Mouse (Mus musculus): ENCODE data around the gene Ttll5.

Gene Ttll5

DNA sequence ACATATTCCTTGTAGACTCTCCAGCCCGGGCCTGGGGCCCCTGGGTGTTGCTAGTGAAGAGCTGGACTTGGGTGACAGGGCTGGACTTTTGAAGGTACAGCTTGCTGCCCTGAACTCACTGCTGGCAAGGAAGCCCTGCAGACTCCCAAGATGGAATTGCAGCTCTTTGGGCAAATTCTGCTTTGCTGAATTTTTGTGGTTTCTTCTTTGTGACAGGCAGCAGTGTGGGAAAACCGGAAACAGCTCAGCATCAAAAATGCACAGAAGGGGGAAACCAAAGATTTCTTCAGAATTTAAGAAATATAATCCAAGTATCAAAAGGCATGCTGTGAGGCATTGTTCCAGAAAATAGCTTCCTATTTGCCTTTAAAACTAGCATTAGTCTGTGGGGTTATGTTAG is 189.7 kb downstream of the Ttll5 start:
- DNase-seq (ENCODE audit: low read depth) = no peak

DNA sequence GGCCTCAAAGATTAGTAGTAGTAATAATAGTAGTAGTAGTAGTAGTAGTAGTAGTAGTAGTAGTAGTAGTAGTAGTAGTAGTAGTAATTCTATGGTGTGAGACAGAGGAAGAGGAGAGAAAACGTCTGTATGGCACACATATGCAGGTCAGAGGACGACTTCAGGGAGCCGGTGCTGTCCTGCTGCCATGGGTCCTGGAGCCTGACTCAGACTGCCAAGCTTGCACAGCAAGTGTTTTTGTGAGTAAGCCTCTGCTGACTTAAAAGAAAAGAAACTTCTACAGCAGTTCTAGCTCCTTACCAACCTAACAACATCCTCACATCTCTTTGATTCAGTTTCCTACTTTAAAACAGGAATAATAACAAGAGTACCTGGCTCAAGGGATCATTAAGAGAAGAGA is 190.2 kb downstream of the Ttll5 start:
- DNase-seq (ENCODE audit: low read depth) = no peak

DNA sequence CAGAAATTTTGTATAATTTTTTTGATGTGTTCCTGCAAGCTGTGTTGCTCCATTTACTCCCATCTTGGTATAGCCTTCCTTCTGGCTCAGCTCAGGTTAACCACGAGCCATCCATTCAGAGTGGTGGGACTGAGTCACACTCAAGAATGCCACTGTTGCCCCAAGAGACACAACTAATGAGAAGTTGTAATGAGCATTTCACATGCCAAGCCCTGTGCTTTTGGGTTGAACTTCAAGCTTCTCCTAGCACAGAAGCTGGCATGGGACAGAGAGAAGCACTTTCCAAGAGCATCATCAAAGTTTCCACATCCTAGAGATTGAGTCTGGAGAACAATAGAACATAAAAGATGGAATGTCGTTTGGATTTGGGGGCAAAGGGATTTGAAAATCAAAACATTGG is 190.7 kb downstream of the Ttll5 start:
- no peak for DNase-seq (ENCODE audit: low read depth)

DNA sequence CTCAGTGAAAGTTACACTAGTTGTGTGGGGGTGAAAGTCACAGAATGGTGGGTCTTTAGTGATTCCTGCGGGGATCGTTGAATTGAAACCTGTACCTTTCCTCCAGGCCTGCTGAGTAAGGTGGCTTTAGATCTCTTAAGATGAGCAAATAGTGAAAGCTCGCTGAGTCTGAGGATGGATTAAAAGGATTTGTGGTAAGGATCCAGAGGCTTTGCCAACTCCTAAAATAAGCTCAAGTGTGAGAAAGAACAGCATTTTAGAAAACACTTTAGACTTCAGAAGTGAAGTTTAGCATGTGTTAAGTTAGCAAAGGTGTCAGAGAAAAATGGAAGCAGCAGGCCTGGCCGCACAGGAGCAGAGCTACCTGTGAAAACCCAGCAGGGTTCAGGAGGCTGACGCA is 192.9 kb downstream of the Ttll5 start:
- DNase-seq (ENCODE audit: low read depth) = no peak

DNA sequence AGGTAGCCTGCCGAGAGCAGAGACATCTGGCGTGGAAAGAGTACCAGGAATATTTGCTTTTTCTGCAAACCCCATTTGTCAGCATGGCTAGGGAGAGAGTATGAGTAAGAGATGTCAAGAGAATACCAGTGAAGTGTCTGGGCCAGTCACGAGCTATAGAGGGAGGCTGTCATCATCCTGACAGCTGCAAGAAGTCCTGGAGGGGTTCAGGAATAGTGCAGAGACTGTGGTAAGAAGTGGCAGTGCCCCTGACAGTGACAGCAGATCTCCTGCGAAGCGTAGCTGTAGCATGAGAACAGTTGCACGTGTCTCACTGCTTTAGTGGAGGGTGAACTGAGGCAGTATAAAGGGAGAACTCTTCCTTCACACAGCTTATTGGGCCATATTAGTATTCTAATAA is 197.1 kb downstream of the Ttll5 start:
- no peak for DNase-seq (ENCODE audit: low read depth)

DNA sequence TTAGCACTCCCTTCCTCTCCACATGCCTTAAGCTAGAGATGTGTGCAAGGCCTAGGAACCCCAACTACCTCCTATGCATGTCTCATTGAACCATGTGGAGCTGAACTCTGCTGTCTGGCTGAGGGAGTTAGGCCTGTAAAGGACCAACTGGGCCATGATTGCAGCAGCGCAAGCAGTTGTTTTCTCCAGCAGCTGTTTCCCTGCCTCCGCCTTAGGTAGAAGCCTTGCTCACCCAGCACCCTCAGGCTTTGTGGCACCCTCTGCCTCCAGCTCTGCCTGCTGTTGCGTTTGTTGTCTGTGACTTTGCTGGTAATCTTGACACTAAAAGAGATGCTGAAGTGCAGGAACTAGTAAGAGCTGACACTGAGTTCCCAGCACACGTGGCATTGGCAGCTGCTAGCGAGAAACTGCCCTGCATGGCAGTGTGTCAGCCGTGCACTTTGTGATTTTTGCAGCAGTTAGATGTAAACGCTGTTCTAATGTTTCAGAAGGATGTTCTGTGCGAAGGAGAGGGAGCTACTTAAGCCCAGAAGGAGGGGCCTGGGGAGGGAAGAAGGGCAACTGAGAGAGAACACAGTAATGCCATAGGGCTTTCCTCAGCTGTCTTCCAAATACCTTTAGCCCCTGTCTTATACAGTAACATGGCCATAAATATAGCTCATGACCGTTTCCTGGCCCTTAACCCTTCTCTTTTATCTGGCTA is 198.0 kb downstream of the Ttll5 start:
- DNase-seq (ENCODE audit: low read depth) = no peak

DNA sequence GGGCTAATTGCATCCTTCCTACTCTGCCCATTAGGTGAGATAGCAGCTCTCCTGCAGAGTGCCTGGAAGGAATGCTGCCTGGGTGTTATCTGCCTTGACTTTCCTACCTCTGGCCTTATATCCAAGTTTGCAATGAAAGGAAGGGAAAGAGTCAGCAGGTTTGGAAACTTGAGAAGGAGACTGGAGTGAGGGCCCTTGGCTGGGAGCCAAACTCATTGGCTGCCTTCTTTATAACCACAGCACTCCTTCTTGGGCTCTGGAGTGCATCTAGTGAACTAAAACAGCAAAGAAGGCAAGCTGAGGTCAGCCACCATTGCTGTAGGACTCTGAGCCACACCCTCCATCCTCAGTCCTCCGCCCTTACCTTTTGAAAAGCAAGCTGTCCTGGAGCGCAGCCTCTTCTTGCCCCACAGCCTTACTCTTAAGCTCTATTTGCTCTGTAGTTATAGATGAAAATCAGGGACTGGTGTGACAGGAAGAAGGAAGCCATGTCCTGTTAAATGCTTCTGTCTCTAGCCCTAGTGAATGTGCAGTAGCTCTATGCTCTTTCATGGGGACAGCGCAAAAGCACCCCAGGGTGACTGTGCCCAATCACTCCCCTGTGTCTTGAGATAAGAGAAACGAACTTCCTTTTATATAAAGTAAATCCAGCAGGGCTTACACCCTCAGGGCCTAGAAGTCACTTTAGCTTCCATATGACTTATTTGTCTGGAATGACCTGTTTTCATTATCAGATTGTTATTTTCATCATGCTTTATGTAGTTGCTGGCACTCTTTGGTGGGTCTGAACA is 198.8 kb downstream of the Ttll5 start:
- no peak for DNase-seq (ENCODE audit: low read depth)

DNA sequence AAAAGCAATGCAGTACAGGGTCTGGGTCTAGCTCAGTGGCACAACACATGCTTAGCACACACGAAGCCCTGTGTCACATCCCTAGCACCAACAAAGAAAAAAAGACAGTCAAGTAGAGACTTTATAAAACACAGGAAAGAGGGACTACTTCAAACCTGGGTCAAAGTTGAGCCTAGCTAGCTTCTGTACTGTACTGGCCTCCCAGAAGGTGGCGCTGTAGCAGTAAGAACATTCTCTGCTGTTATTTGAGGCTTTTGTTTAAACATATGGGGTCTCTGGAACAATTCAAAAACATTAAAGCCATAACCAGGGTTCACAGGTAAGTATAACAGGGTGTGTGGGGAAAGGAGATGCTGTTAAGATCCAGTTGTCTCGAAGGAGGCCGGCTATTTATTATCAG is 200.0 kb downstream of the Ttll5 start:
- peak; percentile 64 for DNase-seq (ENCODE audit: low read depth)

DNA sequence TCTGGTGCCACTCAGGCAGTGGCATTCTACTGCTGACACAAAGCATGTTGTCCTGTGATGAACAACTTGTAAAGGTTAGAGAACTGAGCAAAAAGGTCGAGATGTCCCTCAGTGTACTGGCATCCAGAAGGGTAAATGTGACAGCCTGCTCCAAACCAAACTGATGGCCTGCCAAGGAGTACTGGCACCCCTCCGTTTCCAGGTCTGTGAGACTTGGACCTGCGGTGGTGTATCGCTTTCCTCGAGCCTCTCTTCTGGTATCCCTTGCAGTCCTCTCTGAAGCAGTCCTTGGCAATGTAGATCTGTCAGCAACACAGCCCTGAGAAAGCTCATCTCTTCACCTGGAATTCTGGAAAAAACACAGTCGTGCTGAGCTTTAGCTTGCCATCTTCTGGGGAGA is 201.0 kb downstream of the Ttll5 start:
- DNase-seq (ENCODE audit: low read depth) = no peak

DNA sequence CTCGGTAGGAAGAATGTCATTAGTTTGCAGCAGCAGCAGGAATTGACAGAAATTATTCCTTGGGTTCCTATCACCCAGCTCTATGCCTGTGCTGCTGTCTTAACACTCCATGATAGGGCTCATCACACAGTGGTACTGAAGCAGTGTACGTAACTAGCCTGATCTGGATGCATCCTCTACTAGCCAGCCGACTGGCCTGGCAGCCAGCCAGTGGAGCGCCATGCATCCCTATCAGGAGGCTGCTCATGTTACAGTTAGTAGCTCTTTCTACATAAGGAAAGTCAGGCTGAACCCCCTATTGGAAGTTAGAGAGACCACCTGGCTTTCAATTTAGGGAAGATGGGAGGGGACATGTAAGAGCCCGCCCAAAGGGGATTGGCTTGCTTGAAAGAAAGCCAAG is 202.5 kb downstream of the Ttll5 start:
- no peak for DNase-seq (ENCODE audit: low read depth)

DNA sequence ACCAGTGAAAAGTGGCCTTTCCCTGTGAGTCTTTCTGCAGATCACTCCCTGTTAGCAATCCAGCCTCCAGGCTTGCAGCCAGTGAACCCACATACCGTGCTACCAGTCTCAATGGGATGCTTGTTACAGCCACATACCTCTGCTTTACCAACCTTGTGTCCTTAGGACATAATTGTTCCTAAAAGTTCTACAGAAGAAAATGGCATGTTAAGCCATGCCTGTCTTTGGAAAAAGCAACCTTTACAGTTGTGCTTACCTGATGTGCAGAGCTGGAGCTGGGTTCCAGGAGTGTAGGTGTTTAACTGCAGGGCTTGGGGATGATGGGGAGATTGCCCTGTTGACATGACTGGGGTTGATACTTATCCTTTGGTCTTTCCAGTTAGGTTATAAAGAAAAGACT is 203.3 kb downstream of the Ttll5 start:
- no peak for DNase-seq (ENCODE audit: low read depth)

DNA sequence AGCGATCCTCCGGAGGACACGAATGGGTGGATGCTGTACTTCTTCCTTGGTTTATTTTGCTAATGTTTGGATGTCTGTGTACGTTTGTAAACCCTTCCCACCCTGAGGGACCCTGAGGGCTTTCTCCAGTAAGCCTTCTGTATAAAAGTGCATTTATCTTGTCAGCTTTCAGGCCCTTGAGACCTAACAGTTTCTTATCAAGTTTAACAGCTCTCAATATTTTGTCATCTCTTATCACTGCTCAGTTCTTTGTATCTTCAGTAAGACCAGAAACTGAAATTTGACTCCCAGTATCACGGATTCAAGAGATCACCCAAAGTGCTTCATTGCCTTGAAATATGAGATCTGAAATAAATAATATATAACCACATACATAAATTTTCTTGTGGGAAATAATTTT is 206.5 kb downstream of the Ttll5 start:
- no peak for DNase-seq (ENCODE audit: low read depth)

DNA sequence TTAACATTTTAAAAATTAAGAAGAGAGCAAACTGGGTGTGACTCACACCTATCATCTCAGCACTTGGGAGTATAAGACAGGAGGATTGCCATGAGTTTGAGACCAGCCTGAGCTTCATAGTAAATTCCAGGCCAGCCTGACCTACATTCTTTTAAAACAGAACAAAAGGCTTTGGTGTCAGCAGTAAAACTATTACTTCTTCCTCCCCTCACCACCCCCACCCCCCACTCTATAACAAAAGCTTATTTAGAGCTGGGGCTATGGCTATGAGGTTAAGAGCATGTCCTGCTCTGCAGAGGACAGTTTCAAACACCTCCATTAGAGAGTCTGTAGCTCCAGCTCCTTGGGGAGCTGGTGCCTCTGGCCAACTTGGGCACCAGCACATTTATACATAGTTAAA is 211.1 kb downstream of the Ttll5 start:
- no peak for DNase-seq (ENCODE audit: low read depth)

DNA sequence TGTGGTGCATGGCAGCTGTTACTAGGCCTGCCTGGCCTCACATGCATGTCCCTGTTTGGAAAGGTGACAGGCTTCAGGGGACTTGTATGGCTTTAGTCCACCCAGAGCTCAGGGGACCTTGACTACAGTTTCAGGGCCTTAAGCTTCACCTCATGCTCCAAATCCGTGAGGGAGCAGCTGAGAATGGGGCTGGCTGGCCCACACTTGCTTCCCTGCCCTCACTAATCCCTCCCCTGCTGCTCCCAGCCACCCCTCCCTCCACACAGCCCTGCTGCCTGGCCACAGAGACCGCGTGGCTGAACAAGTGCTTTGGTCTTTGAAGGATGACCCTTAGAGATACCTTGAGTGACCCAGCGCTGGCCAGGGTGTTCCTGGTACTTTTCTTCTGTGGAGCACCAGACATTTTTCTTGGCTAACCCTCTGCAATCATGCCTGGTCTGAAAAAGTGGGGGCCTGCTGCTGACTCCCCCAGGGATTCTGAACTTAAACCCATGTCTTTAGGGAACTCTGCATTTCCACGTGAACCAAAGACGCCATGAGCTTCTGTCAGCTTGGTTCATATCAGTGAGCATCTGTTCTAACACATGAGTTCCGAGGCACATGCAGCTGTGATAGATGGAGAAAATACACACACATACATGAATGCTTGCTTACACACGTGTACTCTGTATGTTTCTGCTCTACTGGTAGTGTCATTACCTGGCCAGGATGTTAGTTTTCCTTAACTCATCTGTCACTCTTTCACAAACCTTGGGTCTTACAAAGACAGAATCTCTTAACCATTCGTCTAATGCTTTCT is 212.1 kb downstream of the Ttll5 start:
- DNase-seq (ENCODE audit: low read depth) = no peak

DNA sequence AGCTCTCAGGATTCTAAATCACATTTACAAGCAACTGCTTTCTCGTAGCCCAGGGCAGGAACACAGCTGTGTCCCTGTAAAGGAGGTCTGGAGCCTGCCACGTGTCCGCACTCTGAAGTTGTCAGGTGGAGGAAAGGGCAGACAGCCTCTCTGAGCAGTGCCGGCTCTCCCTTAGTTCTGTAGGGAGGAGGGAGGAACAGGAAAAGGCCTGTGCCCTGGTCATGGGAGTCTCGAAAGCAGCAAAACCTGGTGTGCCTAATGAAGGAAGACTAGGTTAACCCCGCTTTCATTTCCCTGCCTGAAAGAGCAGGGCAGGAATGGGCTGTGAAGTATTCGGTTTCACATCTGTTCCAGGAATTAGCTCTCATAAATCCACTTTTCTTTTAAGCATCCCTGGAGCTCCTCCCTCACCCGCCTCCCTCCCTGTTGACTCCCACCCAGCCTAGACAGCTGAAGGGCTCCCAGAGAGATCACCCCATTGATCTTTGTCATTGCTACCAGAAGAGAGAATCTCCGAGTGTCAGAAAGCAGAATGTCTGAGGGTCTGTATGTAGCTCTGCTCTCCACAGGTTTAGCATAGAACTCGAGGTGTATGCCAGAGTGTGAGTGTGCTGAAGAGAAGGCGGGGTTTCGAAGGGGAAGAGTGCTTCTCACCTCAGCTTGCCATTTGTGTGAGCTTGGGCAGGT is 212.9 kb downstream of the Ttll5 start:
- no peak for DNase-seq (ENCODE audit: low read depth)

DNA sequence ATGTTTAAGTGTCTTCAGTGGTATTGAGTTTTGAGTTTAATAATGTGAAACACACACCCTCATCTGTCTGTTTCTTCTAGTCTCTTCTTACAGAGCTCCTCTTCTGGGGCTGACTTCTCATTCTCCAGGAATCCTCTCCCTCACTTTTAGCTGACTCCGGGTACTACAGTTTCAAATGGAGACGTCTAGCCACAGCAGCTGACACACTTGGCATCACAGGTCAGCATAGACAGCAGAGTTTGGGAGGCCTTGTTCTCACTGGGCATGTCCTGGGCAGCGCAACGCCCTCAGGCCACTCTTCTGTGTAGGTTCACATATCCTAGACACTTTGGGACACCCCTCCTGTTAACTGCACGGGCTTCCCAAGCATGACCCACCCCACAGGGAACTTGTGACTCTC is 214.6 kb downstream of the Ttll5 start:
- DNase-seq (ENCODE audit: low read depth) = no peak

DNA sequence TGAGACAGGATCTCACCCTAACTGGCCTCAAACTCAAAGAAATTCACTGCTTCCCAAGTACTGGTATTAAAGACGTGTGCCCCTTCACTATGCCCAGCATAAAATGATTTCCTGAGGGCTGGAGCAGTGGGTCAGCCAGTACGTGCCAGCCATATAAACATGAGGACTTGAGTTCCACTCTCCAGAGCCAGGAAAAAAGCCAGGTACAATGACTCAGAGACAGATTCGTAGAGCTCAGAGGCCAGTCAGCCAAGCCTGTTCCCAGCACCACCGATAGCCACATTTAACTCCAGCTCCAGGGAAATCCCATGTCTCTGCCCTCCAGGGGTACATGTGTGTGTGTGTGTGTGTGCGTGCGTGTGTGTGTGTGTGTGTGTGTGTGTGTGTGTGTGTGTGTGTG is 215.3 kb downstream of the Ttll5 start:
- DNase-seq (ENCODE audit: low read depth) = no peak

DNA sequence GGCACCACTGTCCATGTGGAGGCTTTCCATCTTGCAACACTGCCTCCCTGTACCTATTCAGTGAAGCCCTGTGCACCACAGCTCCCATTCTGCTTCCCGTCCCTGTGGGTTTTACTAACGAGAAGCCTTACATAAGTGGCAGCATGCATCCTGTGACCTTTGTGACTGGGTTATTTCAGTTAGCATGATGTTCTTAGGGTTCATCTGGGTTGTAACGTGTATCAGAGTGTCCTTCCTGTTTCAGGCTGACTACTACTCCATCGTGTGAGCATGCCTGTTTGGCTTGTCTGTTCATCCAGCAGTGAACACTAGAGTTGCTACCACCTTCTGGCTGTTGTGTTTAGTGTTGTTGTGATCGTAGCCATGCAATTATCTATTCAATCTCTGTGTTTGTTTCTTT is 221.7 kb downstream of the Ttll5 start:
- DNase-seq (ENCODE audit: low read depth) = peak; percentile 77

DNA sequence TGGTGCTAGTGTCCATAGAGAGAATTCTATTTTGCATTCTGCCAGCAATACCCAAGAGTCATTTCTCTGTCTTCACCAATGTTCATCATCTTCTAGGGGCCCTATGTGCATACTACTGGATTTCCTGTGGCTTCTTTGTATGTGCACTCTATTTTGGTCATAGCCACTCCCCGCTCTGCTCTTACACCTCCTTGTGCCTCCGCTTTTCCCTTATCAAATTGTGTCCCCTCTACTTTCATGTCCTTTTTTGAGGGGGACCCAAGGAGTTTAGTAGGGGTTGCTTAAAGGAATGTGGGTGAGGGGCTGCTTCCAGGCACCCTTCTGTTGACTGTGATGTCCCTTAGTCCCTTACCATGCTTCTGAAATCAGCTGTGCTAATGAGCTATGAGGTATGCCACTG is 222.3 kb downstream of the Ttll5 start:
- peak; percentile 53 for DNase-seq (ENCODE audit: low read depth)

DNA sequence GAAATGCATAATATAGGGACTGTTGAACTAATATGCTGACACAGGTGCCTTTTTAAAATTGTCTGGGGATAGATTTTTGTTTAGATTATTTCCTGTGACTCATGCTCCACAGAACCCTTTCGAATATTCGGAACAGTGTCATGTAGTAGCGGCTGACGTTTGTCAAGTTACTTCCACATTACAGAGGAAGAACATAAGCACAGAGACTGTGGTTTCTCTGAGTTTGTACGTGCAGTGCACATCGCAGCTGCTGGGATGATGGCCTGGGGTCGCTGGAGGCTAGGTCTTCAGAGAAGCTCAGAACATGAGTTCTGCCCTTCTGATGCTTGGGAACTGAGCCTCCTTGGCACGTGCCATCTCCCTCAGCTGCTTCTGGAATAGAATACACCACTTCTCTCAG is 222.9 kb downstream of the Ttll5 start:
- DNase-seq (ENCODE audit: low read depth) = peak; percentile 74

DNA sequence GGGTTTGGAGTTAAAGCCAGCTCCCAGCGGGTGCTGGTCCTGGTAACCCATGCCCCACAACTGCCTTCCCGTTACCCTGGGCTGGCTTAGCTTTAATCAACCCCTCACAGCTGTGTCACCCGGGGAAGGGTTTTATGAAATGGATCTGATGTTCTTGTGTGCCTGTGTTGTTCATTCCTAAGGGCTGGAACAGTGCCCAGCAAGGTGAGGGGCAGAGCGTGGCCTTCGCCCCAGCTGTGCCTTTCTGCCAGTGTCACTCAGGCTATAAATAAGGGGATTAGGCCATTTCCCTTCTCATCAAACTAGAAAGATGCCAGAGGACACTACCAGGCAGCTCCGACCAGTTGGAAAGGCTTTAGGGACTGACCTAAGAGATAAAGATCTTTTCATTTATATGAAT is 225.4 kb downstream of the Ttll5 start:
- DNase-seq (ENCODE audit: low read depth) = no peak

DNA sequence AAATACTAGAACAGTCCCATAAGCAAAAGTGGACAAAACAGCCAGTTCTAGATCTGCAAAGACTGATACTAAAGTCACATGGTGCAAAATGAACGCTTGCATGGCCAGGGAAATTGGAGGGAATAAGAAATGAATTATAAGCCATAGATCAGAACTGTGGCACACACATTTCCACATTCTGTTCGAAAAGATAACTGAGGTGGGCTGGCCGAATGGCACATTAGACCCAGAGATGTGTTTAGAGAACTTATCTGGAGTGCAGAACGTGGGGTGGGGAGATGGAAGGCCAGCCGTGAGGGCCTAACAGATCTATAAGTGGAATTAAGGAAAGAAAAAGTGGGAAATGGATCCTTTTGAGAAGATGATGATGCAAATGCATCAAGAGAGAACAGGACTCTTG is 227.0 kb downstream of the Ttll5 start:
- no peak for DNase-seq (ENCODE audit: low read depth)

DNA sequence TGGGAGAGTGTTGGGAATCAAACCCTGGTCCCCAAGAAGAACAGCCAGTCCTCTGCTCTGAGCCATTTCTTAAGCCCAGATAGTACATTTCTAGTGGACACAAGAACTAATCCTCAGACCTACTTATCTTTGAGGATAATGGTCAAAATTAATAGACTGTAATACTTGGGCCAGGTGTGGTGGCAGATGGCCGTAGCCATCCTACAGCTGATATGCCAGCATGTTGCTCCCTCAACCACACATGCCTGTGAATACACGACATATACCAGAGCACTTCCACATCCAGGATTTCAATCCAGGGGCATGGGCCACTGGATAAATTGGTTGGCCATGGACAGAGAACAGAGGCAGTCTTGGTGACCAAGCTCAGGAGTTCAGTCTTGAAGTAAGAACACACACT is 230.8 kb downstream of the Ttll5 start:
- no peak for DNase-seq (ENCODE audit: low read depth)
